ENCODE assay signal across 16 mouse cellular contexts in the genomic region with DNA sequence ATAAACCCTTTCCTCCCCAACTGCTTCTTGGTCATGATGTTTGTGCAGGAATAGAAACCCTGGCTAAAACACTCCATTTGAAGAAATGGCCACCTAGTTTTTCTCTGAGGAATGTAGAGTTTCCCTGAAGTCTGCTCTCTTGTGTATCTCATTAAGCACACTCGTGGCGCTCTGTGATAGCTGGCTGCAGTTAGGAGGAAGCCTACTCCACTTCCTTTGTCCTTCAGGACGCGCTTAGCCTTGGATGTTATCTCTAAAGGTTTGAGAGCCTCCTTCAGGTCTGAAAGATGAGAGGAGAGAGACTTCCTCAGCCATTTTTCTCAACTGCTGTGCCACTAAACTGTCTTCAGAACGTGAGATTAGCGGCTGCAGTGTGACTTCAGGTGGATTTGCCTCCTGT.
"Had no signal": no experiment of that assay in that cellular context is flagged by ENCODE, and none has a peak within 500 bp of the region (broad histone marks: within the 10 kb centered on the region; RNA-seq: fewer than 3 reads in every experiment).

No protein-coding gene starts in this region.

- H3K9ac ChIP-seq: liver, postnatal 0 days; lung, embryonic 15.5 days; midbrain, embryonic 13.5 days; midbrain, embryonic 15.5 days; neural tube, embryonic 12.5 days had no signal

- H3K4me3 ChIP-seq: lung, embryonic 15.5 days; megakaryocyte, embryonic 14.5 days; midbrain, embryonic 13.5 days; midbrain, embryonic 15.5 days; neural tube, embryonic 12.5 days had no signal

- H3K4me1 ChIP-seq: lung, embryonic 15.5 days; midbrain, embryonic 13.5 days; midbrain, embryonic 15.5 days; neural tube, embryonic 12.5 days had no signal

- H3K4me2 ChIP-seq: lung, embryonic 15.5 days; midbrain, embryonic 11.5 days; midbrain, embryonic 13.5 days; midbrain, embryonic 15.5 days; neural tube, embryonic 12.5 days had no signal

- H3K9me3 ChIP-seq: lung, embryonic 15.5 days; megakaryocyte, embryonic 14.5 days; midbrain, embryonic 13.5 days; midbrain, embryonic 15.5 days; neural tube, embryonic 12.5 days had no signal

- H3K27me3 ChIP-seq: lung, embryonic 15.5 days; megakaryocyte, embryonic 14.5 days; midbrain, embryonic 13.5 days; midbrain, embryonic 15.5 days; neural tube, embryonic 12.5 days had no signal

- ATAC-seq: liver, postnatal 0 days; lung, postnatal 0 days; midbrain, embryonic 13.5 days; midbrain, embryonic 15.5 days had no signal

- H3K27ac ChIP-seq: lung, embryonic 15.5 days; macrophage; midbrain, embryonic 13.5 days; midbrain, embryonic 15.5 days; neural tube, embryonic 12.5 days had no signal

- DNase-seq: liver, postnatal 0 days; lung, adult 2 months; lung, postnatal 14 days; lung, postnatal 36 days; right cerebral cortex, postnatal 14 days; thymus, adult 18-20 months; thymus, postnatal 14 days; thymus, postnatal 36 days had no signal
